Mouse (Mus musculus): Measurements from ENCODE around the gene Tdrd9. TPM values are rescaled to one million over a fixed set of nuclear protein-coding genes. Genes with fewer than 3 reads are reported as not detected.

Gene Tdrd9
- total and polyA plus RNA-seq, 3 experiments = 0.09 to 0.10 TPM; not detected in 1

DNA sequence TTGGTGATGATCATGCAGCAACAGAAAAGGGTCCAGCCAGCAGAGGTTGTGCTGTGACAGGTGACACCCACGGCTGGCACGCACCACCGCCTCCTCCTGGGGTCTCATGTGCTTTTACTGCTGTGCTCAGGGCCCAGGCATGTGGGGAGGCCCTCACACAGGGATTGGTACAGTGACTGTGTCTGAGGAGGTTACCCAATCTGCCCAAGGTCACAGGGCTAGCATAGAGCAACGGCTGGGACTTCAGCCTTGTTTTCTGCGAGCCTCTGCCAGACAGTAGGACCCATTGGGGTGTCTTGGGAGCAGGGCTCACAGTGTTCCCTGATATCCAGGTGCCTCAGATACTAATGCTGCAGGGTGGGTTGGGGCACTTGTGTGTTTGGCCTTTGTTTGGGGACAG is 140.0 kb downstream of the Tdrd9 start:
- Histone ChIP-seq H3K4me1 (ENCODE audit: control insufficient read depth, insufficient read depth, low read length) (no peaks in the 10 kb centered on the region; the same call in 1 of the 2 replicates), H3K4me3 (no peak overlapping the region), H3K36me3 (ENCODE audit: control insufficient read depth, insufficient read depth, low read length) (no peaks in the 10 kb centered on the region), H3K79me2 (replicated peaks; ENCODE audit: control insufficient read depth, insufficient read depth, low read length) (no peaks in the 10 kb centered on the region), H3K27ac (no peak overlapping the region), H3K27me3 (ENCODE audit: control insufficient read depth, insufficient read depth, low read length) (no peaks in the 10 kb centered on the region), H3K9ac (ENCODE audit: low read depth, low read length) (no peak overlapping the region)
- intact Hi-C loops (cut with DNase I) = no loop called here
- DNase-seq = no peak
- TF ChIP-seq POLR2A (IDR thresholded peaks at IDR 0.05; ENCODE audit: insufficient read depth, low read depth, low read length) = no peak
- no peak for TF ChIP-seq EP300 (IDR thresholded peaks at IDR 0.05; ENCODE audit: insufficient read depth, low read depth, low read length)
- no peak for TF ChIP-seq CTCF (IDR thresholded peaks at IDR 0.05)
- 81% methylated on average over 5 of the region's 5 CpGs for WGBS

DNA sequence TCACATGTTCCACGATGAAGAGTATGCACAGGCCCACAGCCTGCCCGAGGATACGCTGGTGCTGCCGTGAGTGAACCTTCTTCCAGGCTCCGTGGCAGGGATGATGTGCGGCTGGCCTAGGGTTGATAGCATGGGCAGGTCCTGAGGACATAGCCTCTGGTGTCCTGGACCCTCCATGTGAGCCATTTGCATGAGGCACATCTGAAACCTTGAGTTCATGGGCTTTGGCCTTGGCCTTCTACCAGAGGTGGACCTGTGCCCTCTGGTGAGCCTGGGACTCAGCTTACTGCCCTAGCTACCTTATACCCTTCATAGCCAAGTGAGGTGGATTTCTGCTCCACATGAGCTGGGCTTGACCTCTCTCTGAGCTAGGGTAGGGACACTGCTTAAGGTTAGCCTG is 140.9 kb downstream of the Tdrd9 start:
- no peak for DNase-seq
- Histone ChIP-seq H3K9ac (ENCODE audit: low read depth, low read length) (no peak overlapping the region), H3K79me2 (replicated peaks; ENCODE audit: control insufficient read depth, insufficient read depth, low read length) (no peaks in the 10 kb centered on the region), H3K36me3 (ENCODE audit: control insufficient read depth, insufficient read depth, low read length) (no peaks in the 10 kb centered on the region), H3K4me3 (no peak overlapping the region), H3K27me3 (ENCODE audit: control insufficient read depth, insufficient read depth, low read length) (no peaks in the 10 kb centered on the region), H3K4me1 (ENCODE audit: control insufficient read depth, insufficient read depth, low read length) (no peaks in the 10 kb centered on the region; the same call in 1 of the 2 replicates), H3K27ac (no peak overlapping the region)
- intact Hi-C loops (cut with DNase I) = no loop called here
- no peak for TF ChIP-seq EP300 (IDR thresholded peaks at IDR 0.05; ENCODE audit: insufficient read depth, low read depth, low read length)
- no peak for TF ChIP-seq CTCF (IDR thresholded peaks at IDR 0.05)
- TF ChIP-seq POLR2A (IDR thresholded peaks at IDR 0.05; ENCODE audit: insufficient read depth, low read depth, low read length) = no peak
- WGBS = 92% methylated on average over 6 of the region's 6 CpGs

DNA sequence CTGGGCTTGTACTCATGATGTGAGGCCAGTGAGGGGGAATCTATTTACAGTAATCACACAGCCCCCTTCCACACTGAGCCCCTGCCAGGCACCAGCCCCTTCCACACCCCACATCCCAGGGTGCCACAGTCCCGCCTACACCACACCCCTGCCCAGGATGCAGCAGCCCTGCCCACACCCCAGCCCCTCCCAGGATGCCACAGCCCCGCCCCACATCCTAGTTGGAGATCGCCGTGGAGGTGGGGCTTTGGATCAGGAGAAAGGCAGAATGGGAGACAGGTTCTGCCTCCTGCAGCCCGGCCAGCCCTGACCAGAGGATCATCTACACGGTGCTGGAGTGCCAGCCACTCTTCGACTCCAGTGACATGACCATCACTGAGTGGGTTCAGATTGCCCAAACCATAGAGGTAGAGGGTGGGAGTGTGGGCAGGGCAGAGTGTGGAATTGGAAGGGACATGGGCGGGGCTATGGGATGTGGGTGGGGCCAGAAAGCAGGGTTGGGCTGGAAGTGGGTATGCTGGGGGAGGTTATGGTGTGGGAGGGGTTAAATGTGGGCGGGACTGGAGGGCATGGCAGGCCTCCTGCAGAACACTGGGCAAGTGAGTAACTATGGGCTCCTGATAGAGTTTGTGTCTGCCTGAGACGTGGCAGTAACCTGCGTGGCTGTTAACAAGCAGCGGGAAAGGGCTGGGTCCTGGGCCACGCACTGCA is 141.5 kb downstream of the Tdrd9 start:
- TF ChIP-seq EP300 (IDR thresholded peaks at IDR 0.05; ENCODE audit: insufficient read depth, low read depth, low read length) = no peak
- TF ChIP-seq CTCF (IDR thresholded peaks at IDR 0.05) = no peak
- no peak for TF ChIP-seq POLR2A (IDR thresholded peaks at IDR 0.05; ENCODE audit: insufficient read depth, low read depth, low read length)
- H3K36me3 ChIP-seq (ENCODE audit: control insufficient read depth, insufficient read depth, low read length) = no peaks in the 10 kb centered on the region
- intact Hi-C loops (cut with DNase I) = loop anchor here (1.0 kb wide), 3 partner anchors 27 to 430 kb away; no protein-coding TSS in a partner anchor
- no peak overlapping the region for H3K4me3 ChIP-seq
- 25% methylated on average over 13 of the region's 13 CpGs for WGBS
- H3K27me3 ChIP-seq (ENCODE audit: control insufficient read depth, insufficient read depth, low read length) = no peaks in the 10 kb centered on the region
- no peaks in the 10 kb centered on the region; the same call in 1 of the 2 replicates for H3K4me1 ChIP-seq (ENCODE audit: control insufficient read depth, insufficient read depth, low read length)
- no peak overlapping the region for H3K27ac ChIP-seq
- no peak overlapping the region for H3K9ac ChIP-seq (ENCODE audit: low read depth, low read length)
- H3K79me2 ChIP-seq (replicated peaks; ENCODE audit: control insufficient read depth, insufficient read depth, low read length) = no peaks in the 10 kb centered on the region
- DNase-seq = no peak

DNA sequence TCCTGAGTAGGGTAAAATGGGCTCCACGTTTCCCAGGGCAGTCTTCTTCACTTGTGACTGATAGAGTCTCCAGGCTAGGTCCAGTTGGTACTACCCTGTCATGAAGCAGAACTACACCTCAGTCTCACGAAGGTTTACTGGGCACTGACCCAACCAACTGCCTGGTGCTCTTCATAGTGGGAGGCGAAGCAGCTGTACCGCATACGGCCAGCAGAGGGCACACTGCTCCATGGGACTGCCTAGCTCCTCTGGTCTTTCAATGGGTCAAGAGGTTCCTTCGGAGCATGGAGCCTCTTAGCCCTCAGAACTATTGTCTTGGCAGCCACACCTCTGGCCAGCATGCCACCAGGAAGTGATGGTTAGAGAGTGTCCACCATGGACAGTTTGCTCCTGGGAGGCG is 142.4 kb downstream of the Tdrd9 start:
- 10% methylated on average over 7 of the region's 7 CpGs for WGBS
- H3K27ac ChIP-seq = no peak overlapping the region
- peak; percentile 96 for TF ChIP-seq EP300 (IDR thresholded peaks at IDR 0.05; ENCODE audit: insufficient read depth, low read depth, low read length)
- TF ChIP-seq CTCF (IDR thresholded peaks at IDR 0.05) = peak; percentile 100; the same call in 1 of the 2 replicates
- TF ChIP-seq POLR2A (IDR thresholded peaks at IDR 0.05; ENCODE audit: insufficient read depth, low read depth, low read length) = no peak
- peak; percentile 85 to 91 for DNase-seq
- intact Hi-C loops (cut with DNase I) = loop anchor here (1.0 kb wide), 3 partner anchors 27 to 430 kb away; no protein-coding TSS in a partner anchor
- no peak overlapping the region for H3K9ac ChIP-seq (ENCODE audit: low read depth, low read length)
- H3K79me2 ChIP-seq (replicated peaks; ENCODE audit: control insufficient read depth, insufficient read depth, low read length) = no peaks in the 10 kb centered on the region
- H3K36me3 ChIP-seq (ENCODE audit: control insufficient read depth, insufficient read depth, low read length) = no peaks in the 10 kb centered on the region
- H3K27me3 ChIP-seq (ENCODE audit: control insufficient read depth, insufficient read depth, low read length) = no peaks in the 10 kb centered on the region
- no peaks in the 10 kb centered on the region; the same call in 1 of the 2 replicates for H3K4me1 ChIP-seq (ENCODE audit: control insufficient read depth, insufficient read depth, low read length)
- no peak overlapping the region for H3K4me3 ChIP-seq

DNA sequence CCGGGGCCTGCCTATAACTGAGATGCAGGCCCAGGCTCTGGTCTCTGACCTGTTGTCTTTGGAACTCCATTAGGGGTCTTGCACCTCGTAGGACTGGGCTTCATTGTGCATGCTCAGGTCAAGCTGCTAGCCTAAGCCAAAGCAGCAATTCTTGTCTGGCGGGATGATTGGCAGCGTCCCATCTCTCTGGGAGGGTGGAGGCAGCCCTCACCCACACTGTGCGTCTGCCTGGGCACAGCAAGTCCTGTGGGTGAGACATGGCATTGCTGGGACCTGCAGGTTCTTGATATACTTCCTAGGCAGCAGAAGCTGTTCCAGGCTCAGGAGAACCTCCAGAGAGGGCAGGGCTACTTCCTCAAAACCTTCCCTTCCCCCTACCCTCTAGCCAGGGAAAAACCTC is 145.6 kb downstream of the Tdrd9 start:
- Histone ChIP-seq H3K4me3 (no peak overlapping the region), H3K27me3 (ENCODE audit: control insufficient read depth, insufficient read depth, low read length) (no peaks in the 10 kb centered on the region), H3K79me2 (replicated peaks; ENCODE audit: control insufficient read depth, insufficient read depth, low read length) (no peaks in the 10 kb centered on the region), H3K27ac (no peak overlapping the region), H3K9ac (ENCODE audit: low read depth, low read length) (no peak overlapping the region), H3K36me3 (ENCODE audit: control insufficient read depth, insufficient read depth, low read length) (no peaks in the 10 kb centered on the region), H3K4me1 (ENCODE audit: control insufficient read depth, insufficient read depth, low read length) (peaks cover 10% of the 10 kb centered on the region)
- WGBS = 70% methylated on average over 5 of the region's 5 CpGs
- TF ChIP-seq EP300 (IDR thresholded peaks at IDR 0.05; ENCODE audit: insufficient read depth, low read depth, low read length) = no peak
- TF ChIP-seq CTCF (IDR thresholded peaks at IDR 0.05) = no peak
- TF ChIP-seq POLR2A (IDR thresholded peaks at IDR 0.05; ENCODE audit: insufficient read depth, low read depth, low read length) = no peak
- intact Hi-C loops (cut with DNase I) = no loop called here
- no peak for DNase-seq

DNA sequence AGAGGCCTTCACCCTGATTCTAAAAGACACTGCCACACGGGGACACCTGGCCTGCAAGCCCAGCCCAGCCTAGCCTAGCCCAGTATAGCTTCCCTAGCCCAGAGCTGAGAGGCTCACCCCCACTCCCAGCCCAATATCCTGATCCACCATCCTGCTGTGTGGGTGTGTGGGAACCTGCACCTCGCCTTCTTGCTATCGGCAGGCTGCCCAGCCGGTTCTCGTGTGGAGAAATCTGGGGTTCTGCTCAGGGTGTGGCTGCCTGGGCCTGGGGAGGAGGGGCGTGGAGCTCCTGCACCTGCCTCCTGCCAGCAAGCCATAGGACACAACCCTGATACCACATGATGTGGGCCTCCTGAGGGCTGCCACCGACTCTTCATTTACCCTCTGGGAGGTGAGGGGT is 146.3 kb downstream of the Tdrd9 start:
- Histone ChIP-seq H3K27ac (no peak overlapping the region), H3K4me3 (no peak overlapping the region), H3K4me1 (ENCODE audit: control insufficient read depth, insufficient read depth, low read length) (peaks cover 10% of the 10 kb centered on the region), H3K9ac (ENCODE audit: low read depth, low read length) (no peak overlapping the region), H3K36me3 (ENCODE audit: control insufficient read depth, insufficient read depth, low read length) (no peaks in the 10 kb centered on the region), H3K27me3 (ENCODE audit: control insufficient read depth, insufficient read depth, low read length) (no peaks in the 10 kb centered on the region), H3K79me2 (replicated peaks; ENCODE audit: control insufficient read depth, insufficient read depth, low read length) (no peaks in the 10 kb centered on the region)
- DNase-seq = no peak
- intact Hi-C loops (cut with DNase I) = no loop called here
- no peak for TF ChIP-seq EP300 (IDR thresholded peaks at IDR 0.05; ENCODE audit: insufficient read depth, low read depth, low read length)
- no peak for TF ChIP-seq POLR2A (IDR thresholded peaks at IDR 0.05; ENCODE audit: insufficient read depth, low read depth, low read length)
- TF ChIP-seq CTCF (IDR thresholded peaks at IDR 0.05) = no peak
- WGBS = 73% methylated on average over 7 of the region's 7 CpGs

Small RNA genes lying within 50 kb of the gene (microRNA-seq; reads per million reads assigned to microRNA genes)
- 0 reads per million in 2 experiments for gene Mir3073a
- gene Mir3073b = 0 reads per million in 2 experiments

Other genes with a start within 250 kb of the Tdrd9 start
- gene Klc1, start 212.7 kb upstream of the Tdrd9 start, total RNA-seq (2021) = 10 to 100 TPM; 83.8 to 83.9 TPM
- 80.8 and 105 TPM in 2 replicates for gene Klc1, start 212.7 kb upstream of the Tdrd9 start, polyA plus RNA-seq (2012; rRNA removed)
- 1 to 10 TPM; 1.4 to 1.8 TPM for gene Xrcc3, start 157.7 kb upstream of the Tdrd9 start, total RNA-seq (2021)
- 2.1 and 2.8 TPM in 2 replicates for gene Xrcc3, start 157.7 kb upstream of the Tdrd9 start, polyA plus RNA-seq (2012; rRNA removed)
- 10 to 100 TPM; 65.1 to 74.8 TPM for gene Zfyve21, start 157.4 kb upstream of the Tdrd9 start, total RNA-seq (2021)
- gene Zfyve21, start 157.4 kb upstream of the Tdrd9 start, polyA plus RNA-seq (2012; rRNA removed) = 71.9 and 89.6 TPM in 2 replicates
- gene Ppp1r13b, start 63.4 kb upstream of the Tdrd9 start, total RNA-seq (2021) = 10 to 100 TPM; 18.0 to 18.1 TPM
- gene Ppp1r13b, start 63.4 kb upstream of the Tdrd9 start, polyA plus RNA-seq (2012; rRNA removed) = 11.8 and 16.6 TPM in 2 replicates
- gene Atp5mpl, start 4.6 kb upstream of the Tdrd9 start, total RNA-seq (2021) = 1,000 to 10,000 TPM; 1,131 to 1,298 TPM
- gene Atp5mpl, start 4.6 kb upstream of the Tdrd9 start, polyA plus RNA-seq (2012; rRNA removed) = 163 and 316 TPM in 2 replicates
- under 1 TPM; 0.32 to 0.44 TPM for gene Rd3l, start 9.8 kb downstream of the Tdrd9 start, total RNA-seq (2021)
- not detected in 2 replicates for gene Rd3l, start 9.8 kb downstream of the Tdrd9 start, polyA plus RNA-seq (2012; rRNA removed)
- under 1 TPM; 0.55 to 0.61 TPM for gene Aspg, start 135.1 kb downstream of the Tdrd9 start, total RNA-seq (2021)
- 4.4 and 11.1 TPM in 2 replicates for gene Aspg, start 135.1 kb downstream of the Tdrd9 start, polyA plus RNA-seq (2012; rRNA removed)
- gene Kif26a, start 174.6 kb downstream of the Tdrd9 start, total RNA-seq (2021) = 10 to 100 TPM; 10.7 to 12.0 TPM
- 7.3 and 8.2 TPM in 2 replicates for gene Kif26a, start 174.6 kb downstream of the Tdrd9 start, polyA plus RNA-seq (2012; rRNA removed)